Mouse (Mus musculus) brain, embryonic 18.5 days (tissue): Measurements from ENCODE around the gene Rhbdf2.

ENCODE experiments used
- DNase-seq: peaks from one replicate; pipeline ENCODE4 v3.0.0-alpha.2; 2012; ENCODE audit warnings: low read depth, low spot score

Gene Rhbdf2

GRCm38 (mm10) chr11:116552194-116552593 is 74.6 kb downstream of the Rhbdf2 start:
- DNase-seq, result no peak

- no peak for DNase-seq
These were observed 76.1 kb downstream of the Rhbdf2 start for GRCm38 (mm10) chr11:116550748-116551147.

GRCm38 (mm10) chr11:116549273-116550038 is 77.4 kb downstream of the Rhbdf2 start:
- no peak for DNase-seq

- DNase-seq, result no peak
These were observed 78.0 kb downstream of the Rhbdf2 start for GRCm38 (mm10) chr11:116548780-116549179.
